Mouse (Mus musculus) hindbrain, embryonic 10.5 days (tissue): ENCODE measurements around the gene Crygn. TPM values are rescaled to one million over a fixed set of nuclear protein-coding genes. Genes with fewer than 3 reads are reported as not detected.

ENCODE experiments used
- DNase-seq: peaks from one replicate; pipeline ENCODE4 v3.0.0-alpha.2; 2017; ENCODE audit warnings: low spot score
- H3K27ac ChIP-seq: fragments of 300-500 bp; sonication (generic); 2 replicates; pipeline ENCODE4 v1.5.1; 2016; ENCODE audit warnings: mild to moderate bottlenecking, moderate library complexity
- H3K27me3 ChIP-seq: fragments of 300-500 bp; sonication (generic); 2 replicates; pipeline ENCODE4 v1.6.1; 2016; ENCODE audit warnings: mild to moderate bottlenecking; ENCODE audit not compliant: poor library complexity, insufficient read depth, severe bottlenecking
- H3K36me3 ChIP-seq: fragments of 300-500 bp; sonication (generic); 2 replicates; pipeline ENCODE4 v1.6.1; 2016; ENCODE audit warnings: mild to moderate bottlenecking, moderate library complexity
- H3K4me1 ChIP-seq: fragments of 300-500 bp; sonication (generic); replicated peaks from 2 replicates; pipeline ENCODE4 v1.6.1; 2016; ENCODE audit warnings: mild to moderate bottlenecking
- H3K4me3 ChIP-seq: fragments of 300-500 bp; sonication (generic); 2 replicates; pipeline ENCODE4 v1.5.1; 2016; ENCODE audit warnings: mild to moderate bottlenecking, moderate library complexity
- H3K9me3 ChIP-seq: fragments of 300-500 bp; sonication (generic); 2 replicates; pipeline ENCODE4 v1.6.1; 2016; ENCODE audit warnings: mild to moderate bottlenecking, moderate library complexity
- WGBS: fragments of 180-500 bp; shearing (Covaris S2); methylation state at CpG from one replicate; pipeline ENCODE4 v1.1.7; 2016; 5-methylcytosine and 5-hydroxymethylcytosine counted together
- polyA plus RNA-seq: library from polyadenylated mRNA; unstranded; fragments of >200 nt; fragmentation: Nextera tagmentation; extraction: Ambion mirVana; gene quantifications from 2 replicates; pipeline ENCODE4 v1.2.1, GENCODE M21; 2016

Gene Crygn
- polyA plus RNA-seq, 1 experiment from 2014 or later = 0.42 TPM

DNA sequence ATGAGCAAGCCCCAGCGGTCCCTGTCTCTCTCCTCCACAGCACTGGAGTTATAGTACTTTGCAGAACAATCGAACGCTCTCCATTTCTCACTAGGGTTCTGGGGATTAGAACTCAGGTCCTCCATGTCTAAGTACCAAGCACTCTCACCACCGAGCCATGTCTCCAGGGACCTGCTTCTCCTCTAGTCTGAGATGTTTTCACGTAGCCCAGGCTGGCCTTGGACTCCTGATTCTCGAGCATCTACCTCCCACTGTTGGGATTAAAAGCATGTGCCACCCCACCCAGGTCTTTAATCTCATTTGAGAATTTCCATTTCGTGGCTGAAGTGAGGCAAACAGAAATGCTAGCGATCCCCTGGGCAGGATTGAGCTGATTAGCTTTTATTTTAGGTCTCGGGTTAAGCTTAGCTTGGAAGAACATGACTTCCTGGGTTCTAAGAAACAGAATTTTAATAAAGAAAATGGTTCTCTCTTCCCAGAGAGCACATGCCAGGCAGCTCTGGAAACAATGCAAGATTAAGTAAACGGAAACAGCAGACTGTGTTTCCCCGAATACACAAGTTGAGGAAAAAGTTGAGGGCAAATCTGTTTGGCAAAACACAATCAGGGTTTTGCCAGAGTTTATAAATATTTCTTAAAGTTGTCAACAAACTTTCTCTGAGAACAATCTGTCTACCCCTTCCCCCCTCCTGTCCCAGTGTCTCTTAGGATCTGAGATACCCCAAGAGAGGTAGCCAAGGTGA is 34.1 kb downstream of the Crygn start:
- no peak for DNase-seq
- Histone ChIP-seq H3K4me3 (no peak overlapping the region), H3K36me3 (peaks cover 2% of the 10 kb centered on the region; the same call in 1 of the 2 replicates), H3K4me1 (peaks cover 23% of the 10 kb centered on the region), H3K27ac (peak overlapping the region; percentile 82; the same call in 1 of the 2 replicates), H3K9me3 (no peaks in the 10 kb centered on the region), H3K27me3 (peaks cover 9% of the 10 kb centered on the region; the same call in 1 of the 2 replicates)
- WGBS = 84% methylated on average over 11 of the region's 11 CpGs

- 92% methylated on average over 3 of the region's 3 CpGs for WGBS
- no peak overlapping the region for H3K4me3 ChIP-seq
- peaks cover 13% of the 10 kb centered on the region; the same call in 1 of the 2 replicates for H3K36me3 ChIP-seq
- no peak overlapping the region for H3K27ac ChIP-seq
- H3K9me3 ChIP-seq = no peaks in the 10 kb centered on the region
- H3K27me3 ChIP-seq = no peaks in the 10 kb centered on the region
- peaks cover 8% of the 10 kb centered on the region for H3K4me1 ChIP-seq
- DNase-seq = no peak
Measured at GRCm38 (mm10) chr5:24719852-24720251, 38.0 kb downstream of the Crygn start.

DNA sequence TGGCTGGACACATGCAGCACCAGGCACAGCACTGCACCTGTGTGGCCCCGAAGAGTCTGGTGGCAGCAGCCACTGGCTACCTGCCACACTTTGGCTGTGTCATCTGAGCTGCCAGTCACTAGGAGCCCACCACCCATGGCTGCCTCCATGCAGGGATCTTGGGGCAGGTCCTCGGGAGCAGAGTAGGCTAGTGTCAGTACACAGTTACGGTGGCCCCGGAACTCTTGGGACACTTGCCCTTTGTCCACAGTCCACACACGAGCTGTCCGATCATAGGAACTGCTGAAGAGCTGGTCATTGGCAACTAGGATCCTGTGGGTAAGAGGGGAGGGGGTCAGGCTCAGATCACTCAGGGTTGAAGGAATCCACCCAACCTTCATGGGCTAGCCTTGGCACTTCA is 39.7 kb downstream of the Crygn start:
- no peak overlapping the region for H3K27ac ChIP-seq
- H3K36me3 ChIP-seq = peaks cover 13% of the 10 kb centered on the region; the same call in 1 of the 2 replicates
- no peaks in the 10 kb centered on the region for H3K4me1 ChIP-seq
- WGBS = 89% methylated on average over 6 of the region's 6 CpGs
- H3K4me3 ChIP-seq = no peak overlapping the region
- no peak for DNase-seq
- no peaks in the 10 kb centered on the region for H3K27me3 ChIP-seq
- H3K9me3 ChIP-seq = no peaks in the 10 kb centered on the region

DNA sequence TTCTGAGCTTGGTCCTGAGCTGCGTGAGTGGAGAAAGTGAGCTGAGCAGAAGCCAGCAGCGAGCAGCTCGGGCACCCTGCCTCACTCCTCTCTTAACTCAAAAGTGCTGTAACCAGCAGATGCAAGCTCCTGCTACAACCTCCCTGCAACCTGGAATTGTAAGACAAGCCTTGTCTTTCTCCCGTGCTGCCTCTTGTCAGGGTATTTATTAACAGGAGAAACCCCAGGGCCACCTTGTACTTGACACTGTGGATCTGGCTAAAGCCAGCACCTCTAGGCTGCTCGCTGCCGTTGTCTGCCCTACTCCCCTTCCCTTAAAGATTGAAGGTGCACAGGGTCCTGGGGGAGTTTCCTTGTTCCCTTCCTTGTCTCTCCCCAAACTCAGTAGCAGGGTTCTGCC is 43.8 kb downstream of the Crygn start:
- Histone ChIP-seq H3K9me3 (peaks cover 14% of the 10 kb centered on the region; the same call in 1 of the 2 replicates), H3K4me1 (no peaks in the 10 kb centered on the region), H3K27ac (no peak overlapping the region), H3K4me3 (no peak overlapping the region), H3K27me3 (no peaks in the 10 kb centered on the region), H3K36me3 (peaks cover 52% of the 10 kb centered on the region)
- 88% methylated on average over 6 of the region's 6 CpGs for WGBS
- DNase-seq = no peak

- Histone ChIP-seq H3K36me3 (peaks cover 60% of the 10 kb centered on the region), H3K27ac (no peak overlapping the region), H3K4me1 (no peaks in the 10 kb centered on the region), H3K27me3 (no peaks in the 10 kb centered on the region), H3K9me3 (peaks cover 14% of the 10 kb centered on the region; the same call in 1 of the 2 replicates), H3K4me3 (no peak overlapping the region)
- WGBS = 94% methylated on average over 2 of the region's 2 CpGs
- no peak for DNase-seq
Measured at GRCm38 (mm10) chr5:24713199-24713598, 44.6 kb downstream of the Crygn start.

- 95% methylated on average over 6 of the region's 6 CpGs for WGBS
- DNase-seq = no peak
- peaks cover 72% of the 10 kb centered on the region for H3K36me3 ChIP-seq
- H3K4me1 ChIP-seq = no peaks in the 10 kb centered on the region
- no peaks in the 10 kb centered on the region for H3K27me3 ChIP-seq
- H3K4me3 ChIP-seq = no peak overlapping the region
- H3K27ac ChIP-seq = no peak overlapping the region
- peaks cover 14% of the 10 kb centered on the region; the same call in 1 of the 2 replicates for H3K9me3 ChIP-seq
Measured at GRCm38 (mm10) chr5:24711615-24712014, 46.2 kb downstream of the Crygn start.

DNA sequence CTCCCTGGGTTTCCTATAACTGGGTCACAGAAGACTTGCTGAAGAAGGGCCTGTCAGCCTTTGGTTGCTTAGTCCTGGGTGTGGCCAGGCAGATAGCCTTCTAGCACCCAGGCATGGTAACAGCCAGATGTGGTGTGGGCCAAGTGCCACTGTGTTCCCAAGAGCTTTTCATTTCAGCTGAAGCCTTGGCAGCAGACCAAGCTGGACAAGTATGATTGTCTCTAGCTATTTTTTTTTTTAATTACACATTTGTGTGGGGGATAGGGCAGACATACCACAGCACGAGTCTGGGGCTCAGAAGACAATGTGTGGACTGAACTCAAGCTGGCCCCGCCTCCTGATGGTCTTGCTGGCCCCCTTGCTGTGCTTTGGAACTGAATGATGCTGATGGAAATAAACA is 47.8 kb downstream of the Crygn start:
- no peak for DNase-seq
- 69% methylated on average over 2 of the region's 2 CpGs for WGBS
- no peaks in the 10 kb centered on the region for H3K4me1 ChIP-seq
- no peak overlapping the region for H3K4me3 ChIP-seq
- peaks cover 14% of the 10 kb centered on the region; the same call in 1 of the 2 replicates for H3K9me3 ChIP-seq
- H3K27ac ChIP-seq = no peak overlapping the region
- peaks cover 81% of the 10 kb centered on the region for H3K36me3 ChIP-seq
- no peaks in the 10 kb centered on the region for H3K27me3 ChIP-seq

DNA sequence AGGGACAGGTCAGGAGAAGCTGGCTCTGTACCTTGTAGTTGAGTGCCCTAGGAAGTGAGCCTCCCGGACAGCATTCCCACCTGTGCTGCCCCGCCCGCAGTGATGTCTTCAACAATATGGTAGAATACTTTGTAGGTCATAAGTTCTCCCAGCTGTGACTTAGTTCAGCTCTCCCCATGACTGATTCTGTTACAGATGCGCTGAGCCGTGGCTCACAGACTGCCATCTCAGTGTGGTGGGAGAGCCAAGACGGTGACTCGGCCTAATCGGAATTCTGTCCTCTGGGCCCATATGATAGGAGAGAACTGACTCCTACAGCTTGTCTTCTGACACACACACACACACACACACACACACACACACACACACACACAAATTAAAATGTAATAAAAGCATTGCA is 53.2 kb downstream of the Crygn start:
- WGBS = 94% methylated on average over 8 of the region's 8 CpGs
- DNase-seq = no peak
- peaks cover 9% of the 10 kb centered on the region for H3K4me1 ChIP-seq
- H3K9me3 ChIP-seq = no peaks in the 10 kb centered on the region
- no peak overlapping the region for H3K4me3 ChIP-seq
- H3K27me3 ChIP-seq = no peaks in the 10 kb centered on the region
- H3K27ac ChIP-seq = no peak overlapping the region
- H3K36me3 ChIP-seq = peaks cover 100% of the 10 kb centered on the region

DNA sequence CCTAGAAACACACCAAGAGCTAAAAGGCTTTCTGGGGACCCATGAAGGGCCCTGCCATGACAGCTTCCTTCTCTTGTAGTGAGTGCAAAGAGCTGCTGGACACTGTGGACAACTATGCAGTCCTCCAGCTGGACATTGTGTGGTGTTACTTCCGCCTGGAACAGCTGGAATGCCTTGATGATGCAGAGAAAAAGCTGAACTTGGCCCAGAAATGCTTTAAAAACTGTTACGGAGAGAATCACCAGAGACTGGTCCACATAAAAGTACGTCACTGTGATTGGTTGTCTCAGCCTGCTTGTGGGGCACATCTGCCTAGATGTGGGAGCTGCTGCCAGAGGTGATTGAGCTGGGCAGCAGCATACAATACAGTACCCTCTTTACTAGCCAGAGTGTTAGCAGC is 56.5 kb downstream of the Crygn start:
- H3K4me3 ChIP-seq = no peak overlapping the region
- no peak for DNase-seq
- no peaks in the 10 kb centered on the region for H3K9me3 ChIP-seq
- WGBS = 90% methylated on average over 3 of the region's 3 CpGs
- peaks cover 100% of the 10 kb centered on the region for H3K36me3 ChIP-seq
- peak overlapping the region; percentile 6; the same call in 1 of the 2 replicates for H3K27ac ChIP-seq
- no peaks in the 10 kb centered on the region for H3K27me3 ChIP-seq
- peaks cover 9% of the 10 kb centered on the region for H3K4me1 ChIP-seq

Other genes starting within 250 kb of the Crygn start
- 1.3 and 1.5 TPM in 2 replicates for gene Gbx1, start 230.8 kb downstream of the Crygn start, polyA plus RNA-seq
- 0.17 TPM in 1 of 2 replicates, not detected in the other for gene Asb10, start 217.0 kb downstream of the Crygn start, polyA plus RNA-seq
- 0.07 and 0.10 TPM in 2 replicates for gene 4931409K22Rik, start 201.2 kb downstream of the Crygn start, polyA plus RNA-seq
- 125 and 159 TPM in 2 replicates for gene Abcf2, start 180.5 kb downstream of the Crygn start, polyA plus RNA-seq
- 16.5 and 19.3 TPM in 2 replicates for gene Chpf2, start 171.3 kb downstream of the Crygn start, polyA plus RNA-seq
- gene Smarcd3, start 133.6 kb downstream of the Crygn start, polyA plus RNA-seq = 22.8 and 35.7 TPM in 2 replicates
- gene Nub1, start 72.5 kb downstream of the Crygn start, polyA plus RNA-seq = 27.3 and 28.8 TPM in 2 replicates
- gene Wdr86, start 27.3 kb downstream of the Crygn start, polyA plus RNA-seq = 20.9 and 25.2 TPM in 2 replicates
- 156 and 180 TPM in 2 replicates for gene Rheb, start 84.6 kb upstream of the Crygn start, polyA plus RNA-seq